Mouse (Mus musculus) brain, embryonic 18.5 days (tissue): Measurements from ENCODE around the gene Slc46a3.

ENCODE experiments used
- DNase-seq: peaks from one replicate; pipeline ENCODE4 v3.0.0-alpha.2; 2012; ENCODE audit warnings: low read depth, low spot score

Gene Slc46a3

GRCm38 (mm10) chr5:147845319-147845718, 49.3 kb downstream of the Slc46a3 start:
- DNase-seq = no peak

GRCm38 (mm10) chr5:147843340-147843739, 51.3 kb downstream of the Slc46a3 start:
- no peak for DNase-seq

GRCm38 (mm10) chr5:147839418-147839817, 55.2 kb downstream of the Slc46a3 start:
- no peak for DNase-seq

GRCm38 (mm10) chr5:147834841-147835500, 59.6 kb downstream of the Slc46a3 start:
- DNase-seq = no peak

GRCm38 (mm10) chr5:147832842-147833241, 61.8 kb downstream of the Slc46a3 start:
- DNase-seq = no peak

- DNase-seq = no peak
Observed at GRCm38 (mm10) chr5:147828846-147829245, 65.8 kb downstream of the Slc46a3 start.
